Mouse (Mus musculus) activated CD4-positive, CD25-positive, alpha-beta regulatory T cell, adult 4 months (primary cell): Measurements from ENCODE around the gene Hspb3. TPM values are rescaled to one million over a fixed set of nuclear protein-coding genes. Genes with fewer than 3 reads are reported as not detected.

Experiments
- ATAC-seq: one replicate; pipeline ENCODE4 v1.8.0; 2017
- polyA plus RNA-seq, 2 experiments: library from polyadenylated mRNA; unstranded; fragments of 100-300 nt; shearing (Covaris generic); gene quantifications; one replicate each; pipeline ENCODE4 v1.2.1; 2017

Hspb3 gene
- polyA plus RNA-seq: not detected

GRCm38 (mm10) chr13:113663151-113663779 lies at the start of gene Hspb3:
Hspb3 (minus strand) TSS chr13:113663676.
- no peak for ATAC-seq

- ATAC-seq: no peak
Measured at GRCm38 (mm10) chr13:113713186-113713585, 49.7 kb upstream of the Hspb3 start.

- no peak for ATAC-seq
Measured at GRCm38 (mm10) chr13:113706183-113706582, 42.7 kb upstream of the Hspb3 start.

DNA sequence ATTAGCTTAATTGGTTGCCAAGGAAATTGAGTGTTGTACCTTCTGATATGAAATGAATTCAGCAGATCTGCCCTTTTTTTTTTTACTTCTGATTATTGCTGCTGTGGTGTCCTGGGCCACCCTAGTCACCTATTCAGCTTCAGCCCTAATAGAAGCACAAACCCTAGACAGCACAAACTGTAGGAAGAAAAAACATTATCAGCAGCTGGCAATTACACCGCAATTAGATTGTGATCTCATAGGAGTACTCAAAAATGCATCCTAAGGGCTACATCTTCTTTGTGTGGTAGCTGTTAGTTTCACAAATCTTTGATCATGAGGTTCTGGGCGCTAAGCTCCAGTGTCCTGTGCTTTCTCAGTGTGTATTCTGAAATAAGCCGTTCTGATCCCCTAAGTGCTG lies 37.7 kb upstream of the Hspb3 start:
- no peak for ATAC-seq

DNA sequence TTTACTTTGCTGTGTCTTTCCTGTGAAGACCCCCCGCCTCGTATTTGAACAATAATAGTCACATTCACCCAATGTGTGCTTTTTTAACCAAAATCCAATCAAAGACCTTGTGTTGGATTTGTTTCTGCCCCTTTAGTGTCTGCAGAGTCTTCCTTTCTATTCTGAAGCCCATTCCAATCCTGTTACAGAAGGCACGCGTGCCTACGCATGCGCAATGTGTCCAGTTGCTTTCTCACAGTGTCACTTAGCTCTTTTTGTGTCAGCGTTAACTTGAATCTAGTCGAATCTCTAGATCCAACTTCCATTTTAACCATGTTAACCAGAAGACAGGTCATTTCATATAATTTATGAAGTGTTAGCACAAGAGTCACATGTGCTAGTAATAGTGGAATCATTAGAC lies 36.5 kb upstream of the Hspb3 start:
- no peak for ATAC-seq

GRCm38 (mm10) chr13:113699415-113699873 lies 36.0 kb upstream of the Hspb3 start:
- no peak for ATAC-seq

GRCm38 (mm10) chr13:113696838-113697321 lies 33.4 kb upstream of the Hspb3 start:
- no peak for ATAC-seq

DNA sequence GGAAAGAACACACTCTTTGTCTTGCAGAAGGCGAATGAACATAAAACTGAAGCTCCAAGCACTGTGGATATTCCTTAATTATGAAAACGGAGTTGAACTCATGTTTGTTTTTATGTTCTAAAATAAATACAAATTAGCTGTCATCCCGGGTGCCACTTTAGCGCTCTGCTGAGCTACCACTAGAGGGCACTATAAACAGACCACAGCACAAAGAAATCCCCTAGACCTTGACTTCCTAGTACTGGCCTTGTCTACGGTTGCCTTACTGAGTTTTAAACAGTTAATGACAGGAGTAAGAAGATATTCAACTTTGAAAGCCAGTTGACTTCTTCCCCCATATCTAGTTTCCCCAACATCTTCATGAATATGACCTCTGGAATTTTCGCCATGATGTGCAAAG lies 29.9 kb upstream of the Hspb3 start:
- ATAC-seq: peak; percentile 57

DNA sequence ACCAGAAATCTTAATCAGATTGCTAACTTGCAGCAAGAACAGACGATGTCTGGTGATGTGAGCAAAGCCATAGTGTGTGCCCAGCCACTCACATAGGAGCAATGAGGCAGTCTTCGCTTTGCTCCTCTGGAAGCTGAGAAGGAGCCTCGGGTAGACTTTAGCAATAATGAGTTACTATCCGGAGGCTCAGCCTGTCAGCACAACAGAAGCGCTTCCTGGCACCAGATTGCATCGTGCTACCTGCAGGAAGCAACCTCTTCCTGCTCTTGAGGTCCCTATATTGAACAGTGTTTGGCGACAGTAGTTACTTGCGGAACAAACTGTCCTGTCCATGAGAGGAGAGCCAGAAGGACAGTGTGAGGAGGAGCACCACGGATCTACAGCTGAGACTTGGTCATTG lies 28.2 kb upstream of the Hspb3 start:
- no peak for ATAC-seq

- no peak for ATAC-seq
Measured at GRCm38 (mm10) chr13:113689883-113690282, 26.4 kb upstream of the Hspb3 start.

GRCm38 (mm10) chr13:113686691-113687121 lies 23.2 kb upstream of the Hspb3 start:
- no peak for ATAC-seq

DNA sequence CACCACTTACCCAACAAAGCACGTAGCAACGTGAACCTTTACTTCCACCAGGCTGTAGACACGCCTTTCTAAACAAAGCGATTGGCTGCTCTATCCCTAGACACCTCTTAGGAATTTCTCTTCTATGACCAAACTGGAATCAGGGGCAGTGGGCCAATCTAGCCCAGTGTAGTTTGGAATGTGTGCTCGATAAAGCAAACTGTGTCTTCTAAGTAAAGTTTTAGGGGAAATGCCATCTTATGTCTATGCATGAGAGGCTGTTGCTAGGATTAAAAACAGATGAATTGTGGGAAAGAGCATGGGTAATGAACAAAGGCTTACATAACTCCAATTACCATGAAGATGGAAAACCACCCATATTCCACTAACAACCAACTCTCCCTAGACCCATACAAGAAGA lies 19.3 kb upstream of the Hspb3 start:
- ATAC-seq: no peak

DNA sequence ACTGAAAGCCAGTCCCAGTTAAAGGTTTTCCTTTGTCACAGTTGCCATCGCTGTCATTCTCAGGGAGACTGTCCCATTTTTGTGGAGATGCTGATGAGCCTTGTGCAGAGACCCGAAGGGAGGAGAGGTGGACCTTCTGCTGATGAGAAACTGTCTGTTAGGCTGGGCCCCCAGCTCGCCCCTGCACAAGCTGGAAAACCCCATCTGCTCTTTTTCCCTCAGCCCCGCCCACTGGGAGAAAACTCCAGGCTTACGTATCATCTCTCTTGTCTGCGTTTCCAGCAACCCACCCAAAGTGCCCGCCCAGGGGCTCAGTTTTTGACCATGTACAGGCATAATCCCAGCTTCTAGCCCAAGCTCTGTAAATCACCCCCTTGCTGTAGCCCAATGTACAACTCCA lies 17.2 kb upstream of the Hspb3 start:
- no peak for ATAC-seq

DNA sequence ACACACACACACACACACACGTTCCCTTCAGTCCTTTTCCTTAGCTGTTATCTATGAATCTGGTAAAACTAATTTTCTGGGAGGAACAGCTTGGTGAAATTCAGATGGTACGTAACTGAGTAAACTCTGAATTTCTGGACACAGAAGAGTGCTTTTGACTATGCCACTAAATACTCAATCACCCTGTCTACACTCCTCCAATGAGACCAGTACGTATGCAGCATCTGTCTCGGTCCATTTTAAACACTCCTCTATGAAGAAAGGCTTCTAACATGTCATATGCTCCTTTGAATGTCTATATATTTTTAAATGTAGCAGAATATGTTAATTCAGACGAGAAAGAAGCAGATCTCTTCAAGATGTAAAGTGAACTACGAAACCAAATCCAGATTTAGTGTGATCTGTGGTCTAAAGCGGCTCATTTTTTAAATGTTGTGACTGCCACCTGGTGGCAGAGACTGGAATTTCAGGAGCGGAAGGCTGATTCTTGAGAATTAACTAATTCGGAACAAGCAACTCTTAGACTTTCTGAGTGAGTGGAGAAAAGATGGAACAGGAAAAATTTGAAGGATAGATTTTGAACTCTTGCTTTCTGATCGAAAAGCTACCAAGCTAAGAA lies 6.1 kb upstream of the Hspb3 start:
- peak; percentile 65 for ATAC-seq

DNA sequence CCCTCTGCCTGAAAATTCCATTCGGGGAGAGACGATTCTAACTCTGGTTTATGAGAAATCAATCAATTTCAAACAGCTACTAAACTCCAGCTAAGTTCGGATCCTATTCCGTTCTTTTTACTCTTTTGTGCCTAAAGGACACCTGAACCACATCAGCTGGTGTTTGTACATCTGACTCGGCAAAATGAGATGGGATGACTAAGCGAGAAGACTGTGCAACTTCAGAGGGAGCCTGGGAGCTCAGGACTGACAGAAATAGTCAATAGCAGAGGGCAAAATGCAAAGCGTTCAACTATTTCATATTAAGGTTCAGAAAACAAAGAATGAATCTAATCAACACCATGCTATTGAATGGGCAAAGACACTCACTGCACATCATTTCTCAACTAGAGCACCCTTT lies 407 bp upstream of the Hspb3 start:
- ATAC-seq: no peak

- no peak for ATAC-seq
Measured at GRCm38 (mm10) chr13:113661826-113662271, 1.6 kb downstream of the Hspb3 start.

DNA sequence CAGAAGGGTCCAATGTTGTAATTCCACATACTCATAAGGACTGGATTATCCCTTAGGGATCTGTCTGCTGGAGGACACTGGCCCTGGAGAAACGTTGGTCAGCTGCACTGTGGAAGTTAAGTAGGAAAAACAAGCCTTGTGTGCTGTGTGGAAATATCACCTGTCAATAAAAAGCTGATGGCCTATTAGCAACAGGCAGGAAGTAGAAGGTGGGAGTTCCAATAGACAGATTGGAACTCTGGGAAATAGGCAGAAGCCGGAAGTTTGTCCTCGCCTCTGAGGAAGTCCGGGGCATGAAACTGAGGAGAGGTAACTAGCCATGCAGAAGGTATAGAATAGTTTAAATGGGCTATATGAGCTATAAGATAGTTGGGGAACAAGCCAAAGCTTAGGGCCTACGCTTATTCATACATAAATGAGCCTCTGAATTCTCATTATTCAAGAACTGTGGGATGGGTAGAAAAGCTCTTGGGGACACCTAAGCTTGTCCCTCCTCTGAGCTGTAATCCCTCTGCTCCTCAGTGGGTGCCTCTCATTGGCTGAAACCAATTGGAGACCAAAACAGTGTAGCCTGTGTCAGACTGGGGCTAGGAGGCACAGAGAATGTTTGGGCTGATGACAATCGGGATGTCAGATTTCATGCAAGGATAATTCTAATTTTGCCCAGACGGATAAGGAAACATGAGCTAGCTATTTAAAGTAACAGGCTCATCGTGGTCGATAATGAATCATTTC lies 2.7 kb downstream of the Hspb3 start:
- no peak for ATAC-seq

DNA sequence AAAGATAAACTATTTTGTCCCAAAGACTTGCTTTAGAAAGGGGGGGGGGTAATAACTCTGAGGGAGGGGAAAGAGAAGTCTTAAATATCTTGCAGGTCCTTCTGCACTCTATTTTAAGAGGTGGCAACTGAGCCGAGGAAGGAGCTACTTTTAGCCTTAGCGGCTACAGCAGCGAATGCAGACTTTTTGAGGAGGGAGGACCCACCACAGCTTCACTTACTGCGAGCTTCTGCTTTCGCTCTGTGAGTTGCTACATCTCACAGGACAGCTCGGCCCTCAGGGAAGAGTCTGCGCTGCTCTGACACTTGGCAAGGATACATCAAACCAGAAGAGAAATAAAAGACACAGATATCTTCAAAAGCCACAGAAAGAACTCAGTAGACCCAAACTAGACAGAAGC lies 6.3 kb downstream of the Hspb3 start:
- ATAC-seq: no peak

DNA sequence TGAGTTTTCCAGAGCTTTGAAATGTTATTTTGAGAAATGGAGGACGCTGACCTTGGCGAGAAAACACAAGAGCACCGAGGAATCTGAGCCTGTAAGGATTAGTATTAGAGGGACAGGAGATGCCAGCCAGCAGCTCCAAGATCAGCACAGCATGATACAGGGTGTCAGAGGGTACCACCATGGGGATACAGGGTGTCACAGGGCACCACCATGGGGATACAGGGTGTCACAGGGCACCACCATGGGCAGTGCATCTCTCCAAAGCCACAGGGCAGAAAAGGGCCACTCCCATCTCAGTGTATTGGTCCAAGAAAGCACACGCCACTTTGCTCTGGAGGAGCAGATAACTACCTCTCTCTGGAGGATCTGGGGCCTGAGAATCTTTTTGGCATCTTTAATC lies 6.8 kb downstream of the Hspb3 start:
- no peak for ATAC-seq

GRCm38 (mm10) chr13:113655511-113655910 lies 8.0 kb downstream of the Hspb3 start:
- ATAC-seq: no peak

DNA sequence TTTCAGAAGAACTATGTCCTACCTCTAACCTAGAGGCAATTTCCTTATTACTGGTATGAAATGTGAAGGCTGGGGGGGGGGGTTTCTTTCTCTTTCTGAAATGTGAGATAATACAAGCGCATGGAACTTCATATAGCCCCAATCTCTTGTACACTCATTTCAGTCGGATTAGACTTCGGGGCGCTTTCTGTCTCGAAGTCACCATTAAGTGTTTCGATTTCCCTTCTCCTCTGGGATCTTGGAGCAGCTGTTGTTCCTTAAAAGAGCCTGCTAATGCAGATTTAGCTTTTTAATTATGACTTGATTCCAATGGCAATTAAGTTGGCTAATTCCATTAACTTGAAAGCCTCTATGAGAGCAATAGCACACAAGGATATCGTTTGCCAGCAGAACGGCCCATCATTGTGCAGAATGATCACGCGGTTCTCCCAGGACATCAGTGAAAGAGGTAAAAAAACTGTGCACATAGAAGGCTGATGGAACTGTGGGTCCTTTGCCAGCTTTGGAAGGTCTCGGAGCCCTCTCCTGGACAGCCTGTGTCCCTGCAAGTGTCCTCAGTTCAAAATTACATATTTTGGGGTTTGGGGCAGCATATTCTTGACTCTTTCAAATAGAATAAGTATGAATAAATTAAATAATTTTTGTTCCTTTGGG lies 22.4 kb downstream of the Hspb3 start:
- no peak for ATAC-seq

- ATAC-seq: peak; percentile 37
Measured at GRCm38 (mm10) chr13:113638914-113639313, 24.6 kb downstream of the Hspb3 start.

GRCm38 (mm10) chr13:113635799-113636222 lies 27.7 kb downstream of the Hspb3 start:
- ATAC-seq: peak; percentile 83
